Mouse (Mus musculus): Measurements from ENCODE around the gene Mcrip2. TPM values are rescaled to one million over a fixed set of nuclear protein-coding genes. Genes with fewer than 3 reads are reported as not detected.

Mcrip2 gene
- total and polyA plus RNA-seq, 2 experiments = 26.1 to 139 TPM

DNA sequence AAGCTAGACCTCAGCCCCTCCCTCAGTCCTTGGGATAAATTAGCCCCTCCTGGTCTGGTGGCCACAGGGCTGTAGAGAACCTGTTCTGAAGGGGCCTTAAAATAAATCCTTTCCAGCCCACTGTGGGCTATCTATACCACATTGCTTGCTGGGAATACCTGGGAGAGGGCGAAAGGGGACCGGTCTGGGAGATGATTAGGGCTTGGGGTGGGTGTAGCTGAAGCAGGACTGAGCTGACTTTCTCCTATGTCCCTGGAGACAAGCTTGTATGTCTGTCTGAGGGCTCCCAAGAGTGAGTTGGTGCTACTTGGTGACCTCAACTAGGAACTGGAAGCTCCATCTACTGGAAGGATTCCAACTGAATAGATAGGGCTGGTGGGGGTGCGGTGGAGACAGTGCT lies 8.5 kb upstream of the Mcrip2 start:
- Histone ChIP-seq H3K36me3 (ENCODE audit: control insufficient read depth, insufficient read depth, low read length) (no peaks in the 10 kb centered on the region), H3K79me2 (ENCODE audit: control insufficient read depth, insufficient read depth, low read length) (peaks cover 7% of the 10 kb centered on the region; the same call in 1 of the 2 replicates), H3K4me1 (ENCODE audit: control insufficient read depth, insufficient read depth, low read length) (peaks cover 22% of the 10 kb centered on the region), H3K4me3 (ENCODE audit: insufficient read depth, low read depth, low read length) (no peak overlapping the region), H3K27me3 (ENCODE audit: control insufficient read depth, insufficient read depth, low read length) (no peaks in the 10 kb centered on the region), H3K27ac (replicated peaks; ENCODE audit: insufficient read depth, low read depth, low read length) (peak overlapping the region; percentile 33), H3K9ac (ENCODE audit: low read depth, low read length) (no peak overlapping the region)
- DNase-seq (ENCODE audit: extremely low read depth, low read depth, low spot score) = no peak
- TF ChIP-seq CTCF (IDR thresholded peaks at IDR 0.05; ENCODE audit: low read depth, low read length) = no peak
- TF ChIP-seq POLR2A (IDR thresholded peaks at IDR 0.05; ENCODE audit: extremely low read depth, insufficient read depth, low read length) = no peak
- WGBS = 76% methylated on average over 3 of the region's 3 CpGs

DNA sequence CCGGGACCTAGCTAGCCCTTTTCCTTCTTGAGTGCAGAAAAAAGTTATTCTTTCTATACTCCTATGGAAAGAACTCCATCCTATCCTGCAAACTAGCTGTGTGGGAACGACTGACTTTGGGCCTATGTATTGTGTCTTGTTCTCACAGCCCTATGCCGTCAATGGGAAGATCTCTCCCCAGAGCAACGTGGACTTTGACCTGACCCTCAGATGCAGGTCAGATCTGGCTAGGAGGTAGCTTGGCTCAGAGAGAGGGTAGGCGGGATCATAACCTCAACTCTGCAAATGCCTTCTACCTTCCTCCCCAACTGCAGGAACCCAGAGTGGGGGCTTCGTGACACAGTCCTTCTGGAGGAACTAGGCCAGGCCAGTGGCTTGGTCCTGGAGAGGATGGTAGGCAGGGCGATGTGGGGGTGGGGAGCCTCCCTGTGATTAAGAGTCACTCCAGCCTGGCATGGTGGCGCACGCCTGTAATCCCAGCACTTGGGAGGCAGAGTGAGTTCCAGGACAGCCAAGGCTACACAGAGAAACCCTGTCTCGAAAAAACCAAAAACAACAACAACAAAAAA lies 7.9 kb upstream of the Mcrip2 start:
- H3K79me2 ChIP-seq (ENCODE audit: control insufficient read depth, insufficient read depth, low read length) = peaks cover 7% of the 10 kb centered on the region; the same call in 1 of the 2 replicates
- no peaks in the 10 kb centered on the region for H3K36me3 ChIP-seq (ENCODE audit: control insufficient read depth, insufficient read depth, low read length)
- H3K9ac ChIP-seq (ENCODE audit: low read depth, low read length) = peak overlapping the region; percentile 87
- H3K27ac ChIP-seq (replicated peaks; ENCODE audit: insufficient read depth, low read depth, low read length) = peak overlapping the region; percentile 91
- peak; percentile 96 for DNase-seq (ENCODE audit: extremely low read depth, low read depth, low spot score)
- H3K4me1 ChIP-seq (ENCODE audit: control insufficient read depth, insufficient read depth, low read length) = peaks cover 19% of the 10 kb centered on the region
- TF ChIP-seq CTCF (IDR thresholded peaks at IDR 0.05; ENCODE audit: low read depth, low read length) (no peak), POLR2A (IDR thresholded peaks at IDR 0.05; ENCODE audit: extremely low read depth, insufficient read depth, low read length) (no peak)
- H3K27me3 ChIP-seq (ENCODE audit: control insufficient read depth, insufficient read depth, low read length) = no peaks in the 10 kb centered on the region
- peak overlapping the region; percentile 81 for H3K4me3 ChIP-seq (ENCODE audit: insufficient read depth, low read depth, low read length)
- 26% methylated on average over 10 of the region's 10 CpGs for WGBS

DNA sequence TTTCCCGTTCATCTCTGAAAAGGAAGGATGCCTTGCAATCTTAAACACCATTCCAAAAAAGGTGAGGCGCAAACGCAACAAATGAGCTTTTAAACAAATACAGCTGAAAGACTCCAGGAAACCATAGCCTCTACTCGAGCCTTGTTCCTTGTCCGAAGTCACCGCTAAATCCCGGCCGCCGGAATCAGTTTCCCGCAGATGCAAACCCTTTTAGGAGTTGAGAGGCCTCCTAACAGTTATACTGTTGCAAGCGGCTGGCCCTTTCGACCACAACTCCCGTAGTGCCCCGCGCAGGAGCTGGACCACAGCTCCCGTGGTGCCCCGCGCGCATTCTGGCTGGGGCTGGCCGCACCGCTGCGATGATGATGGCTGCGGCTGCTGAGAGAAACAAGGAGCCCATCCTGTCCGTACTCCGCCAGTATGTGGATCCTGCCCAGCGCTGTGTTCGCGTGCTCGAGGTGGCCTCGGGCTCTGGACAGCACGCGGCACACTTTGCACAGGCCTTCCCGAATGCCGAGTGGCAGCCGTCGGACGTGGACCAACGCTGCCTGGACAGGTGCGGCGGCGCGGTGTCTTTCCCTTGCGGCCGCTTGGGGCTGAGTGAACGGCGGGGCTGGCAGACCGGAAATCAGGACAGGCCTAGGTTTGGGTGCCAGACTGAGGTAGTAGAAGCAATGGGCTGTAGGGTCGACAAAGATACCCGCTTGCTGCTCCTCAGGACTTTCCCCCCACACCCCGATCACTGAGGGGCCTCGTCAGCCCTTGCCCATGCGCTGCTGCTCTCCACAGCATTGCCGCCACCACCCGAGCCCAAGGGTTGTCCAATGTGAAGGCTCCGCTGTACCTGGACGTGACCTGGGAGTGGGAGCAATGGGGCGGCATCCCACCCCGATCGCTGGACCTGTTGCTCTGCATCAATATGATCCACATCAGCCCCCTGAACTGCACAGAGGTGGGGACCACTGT lies 6.9 kb upstream of the Mcrip2 start:
- TF ChIP-seq POLR2A (IDR thresholded peaks at IDR 0.05; ENCODE audit: extremely low read depth, insufficient read depth, low read length) (peak; percentile 88), CTCF (IDR thresholded peaks at IDR 0.05; ENCODE audit: low read depth, low read length) (no peak; the same call in 1 of the 2 replicates)
- Histone ChIP-seq H3K27me3 (ENCODE audit: control insufficient read depth, insufficient read depth, low read length) (no peaks in the 10 kb centered on the region), H3K27ac (replicated peaks; ENCODE audit: insufficient read depth, low read depth, low read length) (peak overlapping the region; percentile 91), H3K4me3 (ENCODE audit: insufficient read depth, low read depth, low read length) (peak overlapping the region; percentile 81), H3K9ac (ENCODE audit: low read depth, low read length) (peak overlapping the region; percentile 87), H3K4me1 (ENCODE audit: control insufficient read depth, insufficient read depth, low read length) (peaks cover 11% of the 10 kb centered on the region), H3K79me2 (ENCODE audit: control insufficient read depth, insufficient read depth, low read length) (peaks cover 7% of the 10 kb centered on the region; the same call in 1 of the 2 replicates), H3K36me3 (ENCODE audit: control insufficient read depth, insufficient read depth, low read length) (no peaks in the 10 kb centered on the region)
- under 1% methylated on average over 59 of the region's 59 CpGs for WGBS
- DNase-seq (ENCODE audit: extremely low read depth, low read depth, low spot score) = peak; percentile 80

DNA sequence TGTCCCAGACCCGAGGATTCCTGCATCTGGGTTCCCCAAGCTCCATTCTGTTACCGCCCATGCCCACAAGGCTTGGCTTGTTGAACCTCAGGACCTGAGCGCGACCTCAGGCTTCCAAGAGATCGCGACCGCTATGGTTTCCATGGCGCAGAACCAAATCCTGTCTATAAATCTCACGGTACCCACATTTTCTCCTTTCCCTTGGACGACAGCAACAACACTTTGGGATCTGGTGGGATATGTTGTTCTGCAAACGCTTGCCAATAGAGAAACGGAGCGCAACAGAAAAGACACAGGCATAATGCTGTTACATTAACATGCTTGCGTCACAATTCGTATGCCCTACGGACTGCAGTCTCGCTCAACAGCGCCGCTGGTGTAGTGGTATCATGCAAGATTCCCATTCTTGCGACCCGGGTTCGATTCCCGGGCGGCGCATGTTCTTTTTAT lies 6.2 kb upstream of the Mcrip2 start, which contains the start of gene Mettl26:
Gene Mettl26 (plus strand): TSS at position 354 of the 450 bp plus-strand sequence.
- Histone ChIP-seq H3K27ac (replicated peaks; ENCODE audit: insufficient read depth, low read depth, low read length) (peak within 1 kb of the TSS; percentile 91), H3K79me2 (ENCODE audit: control insufficient read depth, insufficient read depth, low read length) (peaks cover 7% of the 10 kb centered on the region; the same call in 1 of the 2 replicates), H3K4me1 (ENCODE audit: control insufficient read depth, insufficient read depth, low read length) (peaks cover 8% of the 10 kb centered on the region), H3K4me3 (ENCODE audit: insufficient read depth, low read depth, low read length) (peak within 1 kb of the TSS; percentile 81), H3K36me3 (ENCODE audit: control insufficient read depth, insufficient read depth, low read length) (no peaks in the 10 kb centered on the region), H3K27me3 (ENCODE audit: control insufficient read depth, insufficient read depth, low read length) (no peaks in the 10 kb centered on the region), H3K9ac (ENCODE audit: low read depth, low read length) (peak within 1 kb of the TSS; percentile 87)
- under 1% methylated on average over 25 of the region's 25 CpGs for WGBS
- DNase-seq (ENCODE audit: extremely low read depth, low read depth, low spot score) = no peak
- TF ChIP-seq CTCF (IDR thresholded peaks at IDR 0.05; ENCODE audit: low read depth, low read length) (no peak), POLR2A (IDR thresholded peaks at IDR 0.05; ENCODE audit: extremely low read depth, insufficient read depth, low read length) (no peak)

DNA sequence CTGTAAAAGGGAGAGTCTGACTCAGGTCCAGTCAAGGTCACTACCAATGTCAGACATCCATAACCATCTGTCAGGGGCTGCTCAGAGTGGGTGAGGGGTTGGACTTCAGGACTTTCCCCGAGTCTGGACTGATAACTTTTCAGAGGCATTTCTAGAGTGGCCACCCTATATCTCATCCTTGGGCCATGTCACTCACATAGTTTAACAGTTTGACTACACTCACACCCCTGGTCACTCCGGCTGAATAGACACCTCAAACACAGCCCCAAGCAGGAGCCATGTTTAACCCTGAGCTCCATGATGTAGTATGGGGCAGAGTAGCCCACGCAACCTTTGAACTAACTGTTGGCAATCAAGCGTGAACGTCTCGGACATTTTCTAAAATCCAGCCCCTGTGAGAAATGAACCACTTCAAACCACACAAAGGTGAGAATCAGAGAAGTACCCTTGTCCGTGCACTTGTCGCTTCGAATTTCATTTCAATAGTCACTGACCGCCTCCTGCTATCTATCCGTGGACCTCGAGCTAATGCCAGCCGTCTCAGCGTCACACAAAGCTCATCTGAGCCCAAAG lies 5.7 kb upstream of the Mcrip2 start:
- peak overlapping the region; percentile 25; the same call in 1 of the 2 replicates for H3K27ac ChIP-seq (replicated peaks; ENCODE audit: insufficient read depth, low read depth, low read length)
- H3K9ac ChIP-seq (ENCODE audit: low read depth, low read length) = peak overlapping the region; percentile 60
- WGBS = 21% methylated on average over 14 of the region's 14 CpGs
- DNase-seq (ENCODE audit: extremely low read depth, low read depth, low spot score) = no peak
- peaks cover 8% of the 10 kb centered on the region for H3K4me1 ChIP-seq (ENCODE audit: control insufficient read depth, insufficient read depth, low read length)
- peaks cover 7% of the 10 kb centered on the region; the same call in 1 of the 2 replicates for H3K79me2 ChIP-seq (ENCODE audit: control insufficient read depth, insufficient read depth, low read length)
- no peak for TF ChIP-seq POLR2A (IDR thresholded peaks at IDR 0.05; ENCODE audit: extremely low read depth, insufficient read depth, low read length)
- TF ChIP-seq CTCF (IDR thresholded peaks at IDR 0.05; ENCODE audit: low read depth, low read length) = no peak
- no peaks in the 10 kb centered on the region for H3K36me3 ChIP-seq (ENCODE audit: control insufficient read depth, insufficient read depth, low read length)
- peak overlapping the region; percentile 59 for H3K4me3 ChIP-seq (ENCODE audit: insufficient read depth, low read depth, low read length)
- no peaks in the 10 kb centered on the region for H3K27me3 ChIP-seq (ENCODE audit: control insufficient read depth, insufficient read depth, low read length)
